Mouse (Mus musculus): ENCODE data around the gene Trpv2.

GRCm38 (mm10) chr11:62553186-62553585, 21.1 kb upstream of the Trpv2 start:
- TF ChIP-seq GATA1 (IDR thresholded peaks at IDR 0.05; ENCODE audit: borderline replicate concordance, low read length) (no peak), FLI1 (IDR thresholded peaks at IDR 0.05; ENCODE audit: low read length) (no peak)

Data from megakaryocyte, embryonic 14.5 days (primary cell).